Mouse (Mus musculus): Measurements from ENCODE around the gene Gm3642. TPM values are rescaled to one million over a fixed set of nuclear protein-coding genes. Genes with fewer than 3 reads are reported as not detected.
A peak's percentile ranks its signal among the peaks of the same experiment; 100 is the strongest.
"Not testable (repeated sequence)": the region's sequence is repeated elsewhere in the genome, so short reads cannot be mapped to it uniquely, and the experiment has no call there.

Gm3642 gene
- not detected in 2 replicates for polyA plus RNA-seq (2015; fragmentation: Nextera tagmentation; extraction: Ambion mirVana)

GRCm38 (mm10) chr14:6840211-6840610, at the start of gene Gm3642:
TSS of gene Gm3642 (minus strand) at chr14:6840311.
- no CpG with 5 or more reads among the region's 3 CpGs for WGBS
- not testable (repeated sequence) for H3K36me3 ChIP-seq; H3K4me1 ChIP-seq (replicated peaks)

GRCm38 (mm10) chr14:6889521-6890012, 49.5 kb upstream of the Gm3642 start, which contains the start of gene Gm3667:
TSS of gene Gm3667 (minus strand) at chr14:6889962.
- H3K27ac ChIP-seq, result not testable (repeated sequence)

More at GRCm38 (mm10) chr14:6840211-6840610, at the start of gene Gm3642:
- H3K4me3 ChIP-seq (replicated peaks); H3K9me3 ChIP-seq; H3K27ac ChIP-seq; H3K4me2 ChIP-seq (replicated peaks); H3K27me3 ChIP-seq (replicated peaks); H3K9ac ChIP-seq; ATAC-seq: not testable (repeated sequence)

GRCm38 (mm10) chr14:6888811-6889210, 48.7 kb upstream of the Gm3642 start:
- H3K9me3 ChIP-seq; H3K9ac ChIP-seq; H3K4me1 ChIP-seq (replicated peaks); H3K27me3 ChIP-seq (replicated peaks); H3K4me3 ChIP-seq (replicated peaks); ATAC-seq; H3K36me3 ChIP-seq; H3K27ac ChIP-seq: not testable (repeated sequence)
- H3K4me2 ChIP-seq (replicated peaks), result peak overlapping the region; percentile 65
- 14% methylated on average over 4 of the region's 5 CpGs for WGBS

More at GRCm38 (mm10) chr14:6889521-6890012, 49.5 kb upstream of the Gm3642 start, which contains the start of gene Gm3667:
- H3K4me2 ChIP-seq (replicated peaks), result peak within 1 kb of the TSS; percentile 65
- not testable (repeated sequence) for ATAC-seq; H3K36me3 ChIP-seq; H3K4me1 ChIP-seq (replicated peaks); H3K9ac ChIP-seq; H3K9me3 ChIP-seq; H3K27me3 ChIP-seq (replicated peaks)
- peak within 1 kb of the TSS; percentile 38 for H3K4me3 ChIP-seq (replicated peaks)
- 2% methylated on average over 26 of the region's 43 CpGs for WGBS

GRCm38 (mm10) chr14:6823297-6823696, 16.8 kb downstream of the Gm3642 start:
- not testable (repeated sequence) for H3K4me2 ChIP-seq (replicated peaks); H3K9me3 ChIP-seq; H3K27ac ChIP-seq; H3K4me1 ChIP-seq (replicated peaks); ATAC-seq; H3K27me3 ChIP-seq (replicated peaks); H3K9ac ChIP-seq; H3K36me3 ChIP-seq; H3K4me3 ChIP-seq (replicated peaks)
- 84% methylated on average over 3 of the region's 3 CpGs for WGBS

Other genes starting within 250 kb of the Gm3642 start
- gene Gm3629, start 249.7 kb downstream of the Gm3642 start, polyA plus RNA-seq (2015; fragmentation: Nextera tagmentation; extraction: Ambion mirVana), result 0.14 and 0.18 TPM in 2 replicates
- not detected in 2 replicates for gene Gm3460, start 217.9 kb downstream of the Gm3642 start, polyA plus RNA-seq (2015; fragmentation: Nextera tagmentation; extraction: Ambion mirVana)
- gene Gm10251, start 156.1 kb downstream of the Gm3642 start, polyA plus RNA-seq (2015; fragmentation: Nextera tagmentation; extraction: Ambion mirVana), result not detected in 2 replicates
- not detected in 2 replicates for gene Gm8050, start 120.1 kb downstream of the Gm3642 start, polyA plus RNA-seq (2015; fragmentation: Nextera tagmentation; extraction: Ambion mirVana)
- 3.0 TPM in 2 replicates for gene Gm3636, start 98.0 kb downstream of the Gm3642 start, polyA plus RNA-seq (2015; fragmentation: Nextera tagmentation; extraction: Ambion mirVana)
- gene Gm8362, start 65.9 kb downstream of the Gm3642 start, polyA plus RNA-seq (2015; fragmentation: Nextera tagmentation; extraction: Ambion mirVana), result not detected in 2 replicates
- 0.44 and 0.55 TPM in 2 replicates for gene Gm3667, start 49.7 kb upstream of the Gm3642 start, polyA plus RNA-seq (2015; fragmentation: Nextera tagmentation; extraction: Ambion mirVana)
- not detected in 2 replicates for gene Gm6356, start 133.5 kb upstream of the Gm3642 start, polyA plus RNA-seq (2015; fragmentation: Nextera tagmentation; extraction: Ambion mirVana)
- 0.30 and 0.31 TPM in 2 replicates for gene Gm10406, start 187.1 kb upstream of the Gm3642 start, polyA plus RNA-seq (2015; fragmentation: Nextera tagmentation; extraction: Ambion mirVana)
- gene Gm3685, start 204.7 kb upstream of the Gm3642 start, polyA plus RNA-seq (2015; fragmentation: Nextera tagmentation; extraction: Ambion mirVana), result not detected in 2 replicates